Mouse (Mus musculus): Measurements from ENCODE around the gene Ncstn.

Gene Ncstn

DNA sequence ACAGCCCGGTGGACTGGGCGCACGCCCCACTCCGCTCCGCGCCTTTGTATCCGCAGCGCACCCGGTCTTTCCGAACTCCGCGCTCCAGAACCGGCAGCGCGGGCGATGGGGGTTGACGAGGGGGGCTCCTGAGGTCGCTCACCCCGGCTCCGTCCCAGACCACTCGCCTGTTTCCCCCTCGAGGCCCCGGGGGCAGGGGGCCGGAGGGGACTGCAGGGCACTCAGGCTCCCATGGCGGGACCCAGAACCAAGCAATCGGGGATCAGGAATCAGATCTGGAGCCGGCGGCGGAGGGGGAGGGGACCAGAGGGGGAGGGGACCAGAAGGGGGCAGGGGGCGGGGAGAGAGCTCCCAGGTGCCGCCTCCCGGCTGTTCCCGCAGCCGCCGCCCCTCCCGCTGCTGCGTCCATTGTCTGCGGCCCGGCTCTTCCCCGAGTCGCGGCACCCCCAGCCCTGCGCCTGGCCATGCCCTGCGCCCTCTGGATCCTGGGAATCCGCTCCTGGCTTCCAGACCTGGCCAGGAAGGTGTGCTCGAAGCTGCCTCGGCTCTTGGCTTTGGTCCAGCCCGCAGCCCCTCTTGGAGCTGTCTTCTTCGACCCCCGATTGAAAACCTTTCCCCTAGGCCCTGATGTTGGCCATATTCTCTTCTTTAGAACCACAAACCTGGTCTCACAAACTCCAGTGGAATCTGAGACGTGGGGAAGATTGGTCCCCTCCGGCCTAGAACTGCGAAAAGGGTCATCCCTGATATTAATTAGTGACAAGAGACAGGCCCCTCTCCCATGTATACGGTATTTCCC is 55.4 kb downstream of the Ncstn start:
- DNase-seq (ENCODE audit: low spot score) = peak; percentile 92

DNA sequence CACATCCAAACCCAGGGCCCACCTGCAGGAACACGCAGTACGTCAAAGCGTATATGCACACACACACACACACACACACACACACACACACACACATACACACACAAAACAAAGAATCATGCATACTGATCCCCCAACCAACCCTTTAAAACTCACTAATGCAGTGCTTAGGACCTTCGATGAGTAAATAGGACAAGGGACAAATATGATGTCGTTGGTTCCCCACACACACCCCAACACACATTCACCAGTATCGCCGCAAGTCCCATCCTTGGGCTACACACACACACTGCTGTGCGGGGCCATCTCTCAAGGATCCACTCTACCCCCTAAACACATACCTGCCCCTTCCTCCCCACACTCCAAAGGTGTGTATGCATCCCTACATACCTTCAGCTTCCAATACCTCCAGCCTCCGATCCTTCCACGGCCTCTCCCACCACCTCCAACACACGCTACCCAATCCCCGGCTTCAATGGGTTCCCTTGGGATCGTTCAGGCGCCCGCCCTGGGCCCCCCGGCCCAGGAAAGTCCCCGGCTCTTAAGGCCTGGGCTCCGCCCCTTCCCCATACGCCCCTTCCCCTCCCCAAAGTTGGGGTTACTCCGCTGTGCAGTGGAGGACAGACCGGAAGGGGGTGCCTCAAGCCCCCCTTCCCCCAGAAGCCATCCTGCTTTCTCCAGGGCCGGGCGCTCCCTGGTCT is 56.2 kb downstream of the Ncstn start:
- no peak for DNase-seq (ENCODE audit: low spot score)

DNA sequence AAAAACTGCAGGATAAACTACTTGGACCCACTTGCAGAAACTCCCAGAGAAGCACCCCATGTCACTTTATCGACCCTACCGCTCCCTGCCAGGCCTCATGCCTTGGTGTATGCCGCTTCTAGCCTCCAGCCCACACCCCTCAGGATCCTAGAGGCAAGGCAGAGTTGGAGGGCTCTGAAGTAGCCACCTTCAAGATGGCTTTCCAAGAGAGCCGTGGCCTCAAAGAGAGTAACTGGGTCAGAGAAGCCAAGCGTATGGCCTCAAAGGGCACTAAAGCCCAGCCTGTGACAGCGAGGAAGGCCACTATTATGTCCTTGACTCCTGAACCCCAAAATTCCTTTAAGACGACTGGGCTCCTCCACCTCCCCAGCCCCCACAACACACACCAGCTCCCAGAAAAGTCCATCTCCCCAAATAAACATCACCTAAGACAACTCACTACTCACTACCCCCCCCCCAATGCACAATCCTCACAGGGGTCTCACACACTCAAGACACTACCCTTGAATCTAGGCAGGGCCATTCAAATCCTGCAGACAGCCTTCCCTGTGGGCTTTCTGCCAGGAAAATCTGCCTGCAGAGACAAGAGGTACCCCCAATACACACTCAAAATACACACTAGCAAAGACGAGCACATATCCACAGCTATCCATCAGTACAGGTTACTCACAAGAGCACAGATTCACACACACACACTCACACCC is 57.2 kb downstream of the Ncstn start:
- DNase-seq (ENCODE audit: low spot score) = no peak

DNA sequence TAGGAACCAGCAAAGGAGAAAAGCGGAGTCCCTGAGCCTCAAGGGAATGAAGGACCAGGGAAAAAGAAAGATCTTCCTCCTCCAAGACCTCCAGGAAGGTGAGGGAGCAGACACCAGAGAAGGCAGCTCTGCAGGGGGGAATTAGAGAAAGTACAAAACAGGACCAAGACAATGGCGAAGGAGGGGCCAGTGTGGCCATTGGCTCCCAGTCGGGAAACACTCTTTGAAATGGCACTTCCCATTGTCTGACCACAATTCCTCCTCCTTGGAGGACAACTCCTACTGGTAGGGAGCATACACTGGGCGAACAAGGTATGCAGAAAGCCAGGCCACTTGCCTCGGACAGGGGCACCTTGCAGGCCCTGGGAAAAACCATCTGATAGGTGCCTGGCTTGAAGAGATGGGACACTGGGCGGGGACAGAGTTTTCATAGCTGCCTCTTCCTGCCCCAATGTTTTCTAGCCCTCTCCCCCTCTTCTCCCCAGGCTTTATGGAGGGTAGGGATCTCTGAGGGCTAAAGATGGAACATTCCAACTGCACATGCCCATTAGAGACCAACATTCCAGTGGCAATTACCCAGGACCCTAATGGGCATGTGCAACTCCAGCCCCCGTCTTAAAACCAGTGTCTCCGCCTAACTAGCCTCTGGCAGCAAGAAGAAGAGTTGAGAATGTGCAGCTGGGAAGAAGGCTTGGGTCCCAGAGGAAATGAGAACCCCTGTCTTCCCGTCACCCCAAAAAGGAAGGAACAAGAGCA is 58.3 kb downstream of the Ncstn start:
- no peak for DNase-seq (ENCODE audit: low spot score)

DNA sequence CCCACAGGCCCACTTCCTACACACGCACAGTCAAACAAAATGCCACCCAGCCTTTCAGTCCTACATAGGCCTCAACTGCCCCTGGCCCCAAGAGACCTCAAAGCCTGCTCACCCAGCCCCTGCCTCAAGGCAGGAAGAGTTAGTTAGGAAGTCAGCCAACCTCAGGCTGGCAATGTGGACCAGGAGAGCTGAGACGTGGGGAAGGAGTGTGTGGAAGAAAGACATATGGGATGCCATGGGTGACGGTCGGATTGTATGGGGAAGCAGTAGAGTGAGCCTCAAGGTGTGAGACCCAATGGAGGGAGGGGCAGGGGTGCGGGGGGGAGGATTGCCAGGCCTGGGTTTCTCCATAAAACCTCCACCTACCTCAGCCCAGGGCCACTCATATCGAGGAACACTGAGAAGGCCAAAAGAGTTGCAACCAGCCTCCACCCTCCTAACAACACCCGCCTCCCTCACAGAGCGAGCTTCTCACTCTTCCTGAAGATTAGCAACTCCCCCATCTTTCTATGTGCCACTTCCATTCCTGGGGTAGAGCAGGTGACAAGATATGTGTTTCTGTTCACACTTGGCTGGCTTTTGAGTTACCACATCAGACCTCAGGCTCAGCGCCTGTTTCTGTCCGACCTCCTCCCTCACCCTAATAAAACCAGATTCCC is 62.6 kb downstream of the Ncstn start:
- no peak for DNase-seq (ENCODE audit: low spot score)

DNA sequence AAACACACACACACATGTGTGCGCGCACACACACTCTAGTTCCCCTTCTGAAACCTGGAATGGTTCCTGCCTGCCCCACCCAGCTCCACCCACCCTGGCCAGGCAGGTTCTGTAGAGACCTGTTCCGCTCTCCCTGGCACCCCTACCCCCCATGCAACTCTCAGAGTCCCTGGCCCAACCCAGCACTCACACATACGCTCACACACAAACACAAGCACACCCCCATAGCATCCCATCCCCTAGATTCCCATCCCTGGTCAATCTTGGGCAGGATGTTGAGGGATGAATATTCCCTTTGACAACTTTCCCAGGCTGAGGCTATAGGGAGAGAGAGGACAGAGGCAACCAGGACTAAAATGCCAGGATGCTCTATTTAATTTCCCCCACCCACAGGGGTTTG is 63.3 kb downstream of the Ncstn start:
- no peak for DNase-seq (ENCODE audit: low spot score)

DNA sequence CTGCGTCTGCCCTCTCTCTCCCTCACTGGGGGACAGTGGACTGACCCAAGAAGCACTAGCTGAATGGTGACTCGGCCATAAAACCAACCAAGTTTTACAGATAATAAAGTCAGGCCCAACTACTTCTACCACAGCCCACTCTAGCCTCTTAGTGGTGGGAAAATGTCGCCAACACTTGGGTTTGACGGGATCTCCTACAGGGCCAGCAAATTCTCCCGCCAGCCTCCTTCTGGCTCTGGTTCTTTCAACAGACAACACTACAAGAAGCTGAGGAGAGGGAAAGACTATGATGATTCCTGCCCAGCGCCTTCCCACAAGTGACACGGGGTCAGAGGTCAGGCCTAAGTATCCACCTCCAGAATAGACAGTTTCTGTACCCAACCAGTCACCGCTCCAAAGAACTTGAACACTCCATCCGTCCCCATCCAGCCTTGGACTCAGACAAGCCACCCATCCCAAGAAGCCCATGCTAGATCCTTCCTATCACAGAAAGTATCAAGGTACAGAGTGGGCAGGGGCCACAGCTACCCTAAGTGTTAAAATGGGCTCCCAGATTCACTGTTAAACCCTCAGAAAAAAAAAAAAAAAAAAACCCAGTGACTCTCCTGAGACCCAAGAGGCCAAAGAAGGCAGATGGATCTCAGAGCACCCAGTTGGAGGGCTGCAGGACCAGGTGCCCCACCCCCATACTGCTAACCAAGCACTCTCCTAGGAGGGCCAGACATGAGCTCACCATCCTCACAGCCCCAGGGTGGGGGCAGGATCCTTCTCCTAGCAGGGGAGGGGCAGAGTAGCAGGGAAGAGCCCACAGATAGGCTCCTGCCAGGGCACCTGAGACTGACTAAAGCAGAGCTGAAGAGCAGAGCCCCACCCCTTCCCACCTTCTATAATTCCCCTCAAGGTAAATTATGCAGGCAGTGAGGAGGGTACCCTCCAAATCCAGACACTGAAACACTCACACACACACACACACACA is 64.0 kb downstream of the Ncstn start:
- no peak for DNase-seq (ENCODE audit: low spot score)

DNA sequence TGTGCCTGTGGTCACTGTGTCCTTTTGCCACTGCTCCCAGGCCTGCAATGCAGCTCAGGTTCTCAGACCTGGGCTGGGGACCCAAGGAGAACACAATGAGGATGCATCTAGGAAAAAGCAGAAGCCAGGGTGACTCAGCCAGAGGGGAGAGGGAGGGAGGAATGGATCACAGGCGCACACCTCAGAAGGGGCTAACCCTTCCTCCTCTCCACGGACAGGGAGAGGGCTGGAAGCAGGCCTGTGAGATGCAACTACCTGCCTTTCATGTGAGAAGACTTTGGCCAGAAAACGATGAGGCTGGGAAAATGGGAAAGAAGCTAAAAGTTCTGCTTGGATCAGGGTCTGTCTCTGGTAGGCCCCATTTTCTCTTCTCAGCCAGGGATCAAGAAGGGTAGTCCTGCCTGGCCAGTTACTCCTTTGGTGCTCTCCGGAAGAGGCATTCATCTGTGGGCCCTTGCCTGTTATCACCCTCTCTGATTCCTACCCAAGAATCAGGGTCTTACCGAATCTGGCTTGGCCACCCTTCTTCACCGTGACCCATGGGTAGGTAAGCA is 65.0 kb downstream of the Ncstn start:
- DNase-seq (ENCODE audit: low spot score) = no peak

DNA sequence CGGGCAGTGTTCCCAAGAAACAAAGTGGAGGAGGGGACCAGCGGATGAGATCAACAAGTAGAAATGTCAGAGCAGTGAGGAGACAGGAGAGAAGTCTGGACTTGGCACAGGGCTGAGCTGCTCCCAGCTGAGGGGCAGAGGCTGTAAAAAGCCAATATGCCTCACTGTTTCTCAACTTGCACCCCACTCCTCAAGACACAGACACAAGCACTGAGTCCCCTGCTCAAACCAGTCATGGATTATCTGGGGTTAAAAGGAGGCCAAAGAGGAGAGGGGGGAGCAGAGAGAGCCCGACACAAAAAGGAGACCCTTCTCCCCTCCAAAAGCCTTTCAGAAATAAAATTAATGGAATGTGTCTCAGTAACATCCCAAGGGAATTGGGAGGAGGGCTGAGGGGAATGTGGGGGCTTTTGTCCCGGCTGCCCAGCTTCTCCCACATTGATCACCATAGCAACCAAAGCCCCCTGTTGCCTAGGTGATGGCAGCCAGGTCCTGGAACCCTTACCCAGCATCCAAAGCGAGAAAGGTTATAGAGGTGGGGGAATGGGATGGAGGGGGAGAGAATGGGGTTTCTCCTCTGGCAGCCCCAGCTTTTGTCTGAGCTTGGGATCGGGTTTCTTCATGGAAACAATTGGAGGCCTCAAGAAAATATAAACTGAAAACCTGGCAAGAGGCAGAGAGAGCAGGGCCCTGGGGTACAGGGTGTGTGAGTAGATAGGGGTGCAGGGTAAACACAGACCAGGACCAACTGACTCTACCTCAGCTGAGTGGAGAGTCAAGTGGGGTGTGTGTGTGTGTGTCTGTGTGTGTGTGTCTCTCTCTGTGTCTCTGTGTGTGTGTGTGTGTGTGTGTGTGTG is 65.7 kb downstream of the Ncstn start:
- no peak for DNase-seq (ENCODE audit: low spot score)

DNA sequence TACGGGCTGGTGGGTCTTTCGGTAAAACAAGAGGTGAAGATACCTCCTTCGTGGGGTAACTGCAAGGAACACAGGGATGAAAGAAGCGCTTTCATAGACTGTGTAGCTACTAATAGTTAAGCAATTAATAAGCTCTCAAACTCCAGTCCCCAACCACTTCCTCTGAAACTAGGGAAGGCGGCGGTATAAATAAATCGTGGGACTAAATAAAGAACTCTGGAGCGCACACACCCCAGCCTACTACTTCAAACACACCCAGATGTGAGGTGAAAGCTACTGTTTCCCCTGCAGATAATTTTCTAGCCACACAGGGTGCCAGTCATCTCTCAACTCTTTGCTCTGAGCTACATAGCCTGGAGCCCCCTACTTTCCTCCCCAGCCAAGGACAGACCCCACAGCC is 66.6 kb downstream of the Ncstn start:
- DNase-seq (ENCODE audit: low spot score) = no peak

All from ovary, postnatal 14 days (tissue).